Mouse (Mus musculus) forebrain, embryonic 14.5 days (tissue): ENCODE results near the gene Papolb. TPM values are rescaled to one million over a fixed set of nuclear protein-coding genes. Genes with fewer than 3 reads are reported as not detected.

Experiments
- ATAC-seq: fragments of 200-750 bp; cut with Nextera tagmentation; 2 replicates; pipeline ENCODE4 v1.8.0; 2017; ENCODE audit warnings: mild to moderate bottlenecking, moderate library complexity
- DNase-seq: peaks from one replicate; pipeline ENCODE4 v3.0.0-alpha.2; 2015; ENCODE audit warnings: low spot score
- H3K27ac ChIP-seq: fragments of 300-500 bp; sonication (generic); 2 replicates; pipeline ENCODE4 v1.5.1; 2014; ENCODE audit warnings: low read depth, mild to moderate bottlenecking, control low read depth, low read length, moderate library complexity
- H3K27me3 ChIP-seq: fragments of 300-500 bp; sonication (generic); replicated peaks from 2 replicates; pipeline ENCODE4 v1.6.1; 2014; ENCODE audit warnings: low read length, control low read depth, mixed read lengths; ENCODE audit not compliant: control insufficient read depth, insufficient read depth
- H3K36me3 ChIP-seq: fragments of 300-500 bp; sonication (generic); 2 replicates; pipeline ENCODE4 v1.6.1; 2014; ENCODE audit warnings: low read length, control low read depth; ENCODE audit not compliant: control insufficient read depth, insufficient read depth
- H3K4me1 ChIP-seq: fragments of 300-500 bp; sonication (generic); 2 replicates; pipeline ENCODE4 v1.6.1; 2014; ENCODE audit warnings: antibody characterized with exemption, low read length, control low read depth; ENCODE audit not compliant: control insufficient read depth, insufficient read depth
- H3K4me2 ChIP-seq: fragments of 300-500 bp; sonication (generic); 2 replicates; pipeline ENCODE4 v1.6.1; 2014; ENCODE audit warnings: mild to moderate bottlenecking, control low read depth, low read length
- H3K4me3 ChIP-seq: fragments of 300-500 bp; sonication (generic); 2 replicates; pipeline ENCODE4 v1.5.1; 2014; ENCODE audit warnings: low read depth, low read length, control low read depth
- H3K9ac ChIP-seq: fragments of 300-500 bp; sonication (generic); 2 replicates; pipeline ENCODE4 v1.6.1; 2014; ENCODE audit warnings: mild to moderate bottlenecking, low read length, control low read depth, moderate library complexity
- H3K9me3 ChIP-seq: fragments of 300-500 bp; sonication (generic); replicated peaks from 2 replicates; pipeline ENCODE4 v1.6.1; 2016; ENCODE audit warnings: low read length, control low read depth, mixed read lengths; ENCODE audit not compliant: control insufficient read depth
- WGBS: fragments of 180-500 bp; shearing (Covaris S2); extraction: QIAGEN DNeasy Blood & Tissue Kit; methylation state at CpG from one replicate; pipeline ENCODE4 v1.1.7; 2014; 5-methylcytosine and 5-hydroxymethylcytosine counted together
- polyA plus RNA-seq: library from polyadenylated mRNA; unstranded; fragments of >200 nt; fragmentation: Nextera tagmentation; extraction: Ambion mirVana; gene quantifications from 2 replicates; pipeline ENCODE4 v1.2.1, GENCODE M21; 2014

Gene Papolb
- polyA plus RNA-seq, 1 experiment from 2014 or later, result 0.15 TPM

DNA sequence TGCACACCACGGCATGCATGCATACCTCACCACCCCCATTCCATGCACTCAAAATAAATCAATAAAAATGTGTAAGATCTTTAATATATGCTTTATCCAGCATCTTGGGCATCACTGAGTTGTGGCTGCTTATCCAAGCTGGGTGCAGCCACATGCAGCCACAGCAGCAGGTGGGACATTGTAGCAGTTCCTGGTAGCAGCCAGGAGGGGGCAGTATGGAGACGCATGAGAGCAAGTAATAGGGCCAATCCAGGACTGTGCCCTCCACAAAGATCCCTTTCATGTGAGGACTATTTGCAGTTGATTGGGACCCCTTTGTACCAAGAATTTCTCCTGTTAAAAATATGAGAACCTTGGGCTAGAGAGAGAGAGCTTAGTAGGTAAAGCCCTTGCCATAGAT lies 47.4 kb downstream of the Papolb start:
- Histone ChIP-seq H3K27ac (no peak overlapping the region), H3K4me2 (no peak overlapping the region), H3K4me1 (no peaks in the 10 kb centered on the region; the same call in 1 of the 2 replicates), H3K27me3 (no peaks in the 10 kb centered on the region), H3K36me3 (no peaks in the 10 kb centered on the region), H3K9me3 (no peaks in the 10 kb centered on the region), H3K4me3 (no peak overlapping the region), H3K9ac (no peak overlapping the region)
- DNase-seq (no peak), ATAC-seq (no peak)
- 58% methylated on average over 2 of the region's 2 CpGs for WGBS

DNA sequence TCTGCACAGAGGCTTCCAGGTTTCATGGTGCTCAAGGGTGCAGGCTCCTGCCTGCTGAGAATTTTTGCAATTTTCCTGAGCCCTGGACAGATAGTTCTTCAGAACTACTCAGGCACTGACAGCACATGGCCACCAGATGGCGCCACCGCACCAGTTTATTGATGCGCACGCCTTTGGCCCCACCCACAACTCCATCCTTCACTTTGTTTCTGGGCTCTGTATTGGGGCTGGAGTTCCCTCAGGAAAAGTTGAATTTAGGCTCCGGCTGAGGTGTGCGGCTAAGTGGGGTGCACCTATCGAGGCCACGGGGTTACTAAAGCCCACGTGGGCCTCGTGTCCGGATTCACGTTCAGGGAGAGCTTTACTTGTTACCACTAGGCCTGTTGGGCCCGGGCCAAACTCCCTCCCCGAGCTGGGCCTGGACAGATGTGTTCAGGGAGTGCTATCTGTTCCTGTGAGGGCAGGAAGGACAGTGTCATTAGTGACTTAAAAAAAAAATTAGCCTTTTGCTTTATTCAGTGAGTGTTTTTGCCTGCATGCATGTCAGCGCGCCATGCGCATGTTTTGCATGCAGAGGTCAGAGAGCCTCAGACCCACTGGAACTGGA lies 50.9 kb downstream of the Papolb start:
- peak; percentile 77 for ATAC-seq
- whole genome bisulfite sequencing, result 31% methylated on average over 17 of the region's 17 CpGs
- Histone ChIP-seq H3K27ac (no peak overlapping the region), H3K9ac (no peak overlapping the region), H3K36me3 (peaks cover 16% of the 10 kb centered on the region; the same call in 1 of the 2 replicates), H3K27me3 (no peaks in the 10 kb centered on the region), H3K4me2 (peak overlapping the region; percentile 25; the same call in 1 of the 2 replicates), H3K4me1 (no peaks in the 10 kb centered on the region; the same call in 1 of the 2 replicates), H3K4me3 (no peak overlapping the region), H3K9me3 (no peaks in the 10 kb centered on the region)
- peak; percentile 88 for DNase-seq

DNA sequence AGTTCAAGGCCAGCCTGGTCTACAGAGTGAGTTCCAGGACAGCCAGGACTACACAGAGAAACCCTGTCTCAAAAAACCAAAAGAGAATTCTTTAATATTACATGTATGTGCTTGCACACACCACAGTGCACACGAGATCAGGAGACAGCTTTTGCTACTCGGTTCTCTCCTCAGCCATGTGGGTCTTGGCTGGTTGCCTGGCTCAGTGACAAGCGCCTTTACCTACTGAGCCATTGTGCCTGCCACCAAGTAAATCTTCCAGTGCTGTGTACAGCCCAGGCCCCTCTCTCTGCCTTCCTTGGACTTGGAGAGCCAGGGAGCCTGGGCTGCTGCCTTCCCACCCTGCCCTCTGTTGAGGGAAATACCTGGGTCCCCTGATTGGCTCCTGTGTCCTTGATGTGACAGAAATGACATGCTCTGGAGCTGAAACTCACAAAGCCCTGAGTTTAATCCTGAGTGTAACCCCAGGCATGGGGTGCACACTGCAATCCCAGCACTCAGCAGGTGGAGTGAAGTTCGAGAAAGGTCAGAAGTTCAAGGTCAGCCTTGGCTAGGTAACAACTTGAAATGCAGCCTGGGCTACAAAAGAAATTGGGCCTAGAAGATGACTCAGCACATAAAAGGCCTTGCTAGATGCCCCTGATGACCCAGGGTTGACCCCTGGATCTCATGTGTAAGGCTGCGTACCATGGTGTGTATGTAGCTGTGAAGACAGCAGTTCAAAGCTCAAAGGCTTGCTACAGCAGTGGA lies 51.8 kb downstream of the Papolb start:
- Histone ChIP-seq H3K27me3 (no peaks in the 10 kb centered on the region), H3K9me3 (no peaks in the 10 kb centered on the region), H3K4me3 (no peak overlapping the region), H3K36me3 (peaks cover 16% of the 10 kb centered on the region; the same call in 1 of the 2 replicates), H3K4me2 (no peak overlapping the region), H3K27ac (no peak overlapping the region), H3K4me1 (no peaks in the 10 kb centered on the region; the same call in 1 of the 2 replicates), H3K9ac (no peak overlapping the region)
- WGBS, result 75% methylated on average over 5 of the region's 5 CpGs
- peak; percentile 5; the same call in 1 of the 2 replicates for ATAC-seq
- no peak for DNase-seq

DNA sequence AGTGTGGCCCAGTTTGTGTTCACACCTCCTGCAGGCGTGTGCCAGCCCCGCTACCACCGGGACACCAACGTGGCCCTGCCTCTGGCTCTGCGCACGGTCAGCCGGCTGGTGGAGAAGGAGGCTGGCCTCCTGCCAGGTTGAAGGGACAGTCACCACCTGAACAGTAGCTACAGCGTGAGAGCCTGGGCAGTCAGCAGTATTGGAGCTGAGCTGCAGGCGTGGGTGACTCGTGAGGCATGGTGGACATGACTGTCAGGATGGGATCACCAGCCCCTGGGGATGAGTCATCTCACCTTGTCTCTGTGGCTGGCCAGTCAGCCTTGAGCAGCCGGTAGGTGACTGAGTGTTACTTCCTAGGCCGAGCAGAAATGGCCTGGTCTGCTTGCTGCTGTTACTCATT lies 52.5 kb downstream of the Papolb start:
- Histone ChIP-seq H3K4me3 (no peak overlapping the region), H3K27ac (no peak overlapping the region), H3K4me2 (no peak overlapping the region), H3K36me3 (peaks cover 18% of the 10 kb centered on the region; the same call in 1 of the 2 replicates), H3K9me3 (no peaks in the 10 kb centered on the region), H3K4me1 (no peaks in the 10 kb centered on the region; the same call in 1 of the 2 replicates), H3K9ac (no peak overlapping the region), H3K27me3 (no peaks in the 10 kb centered on the region)
- WGBS, result 88% methylated on average over 12 of the region's 12 CpGs
- ATAC-seq (no peak), DNase-seq (no peak)

Other genes starting within 250 kb of the Papolb start
- 1.8 and 2.8 TPM in 2 replicates for gene Foxk1, start 128.6 kb downstream of the Papolb start, polyA plus RNA-seq
- 9.4 and 14.3 TPM in 2 replicates for gene Ap5z1, start 66.1 kb downstream of the Papolb start, polyA plus RNA-seq
- gene Radil, start 21.0 kb upstream of the Papolb start, polyA plus RNA-seq, result 5.9 and 10.0 TPM in 2 replicates
- 71.9 and 75.1 TPM in 2 replicates for gene Mmd2, start 78.7 kb upstream of the Papolb start, polyA plus RNA-seq
- gene Wipi2, start 97.6 kb upstream of the Papolb start, polyA plus RNA-seq, result 41.5 and 49.4 TPM in 2 replicates
- 50.4 and 69.7 TPM in 2 replicates for gene Slc29a4, start 162.4 kb upstream of the Papolb start, polyA plus RNA-seq